ENCODE assay signal across 10 mouse cellular contexts in the genomic region with DNA sequence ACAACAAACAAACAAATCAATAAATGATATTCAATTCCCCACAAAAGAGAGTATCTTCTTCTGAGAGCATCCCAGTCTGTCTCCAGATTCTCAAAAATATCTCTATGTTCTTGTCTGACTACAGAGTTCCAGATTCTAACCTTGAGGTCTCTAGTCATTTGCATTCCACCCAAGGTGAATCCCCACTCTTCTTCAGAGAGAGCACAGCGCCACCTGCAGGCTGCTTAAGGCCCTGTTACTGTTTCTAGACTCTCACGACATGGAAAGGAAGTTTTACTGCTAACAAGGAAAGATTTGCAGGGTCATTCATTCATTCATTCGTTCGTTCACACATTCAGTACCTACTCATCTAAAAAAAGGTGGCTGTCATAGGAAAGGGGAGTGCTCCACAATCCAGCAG.
DNase-seq lines count a peak whose midpoint lies in the region; ATAC-seq and TF ChIP-seq lines count a peak whose summit lies in the region.
"Had no signal": no experiment of that assay in that cellular context is flagged by ENCODE, and none has a peak within 500 bp of the region (broad histone marks: within the 10 kb centered on the region; RNA-seq: fewer than 3 reads in every experiment).

No protein-coding gene starts in this region.

- no peak for ATAC-seq in midbrain, embryonic 14.5 days (ENCODE audit: low FRiP score, low TSS enrichment)

- intact Hi-C loops in gastrocnemius, adult 2 months (cut with DNase I): no loop called here
- intact Hi-C loops in gastrocnemius, postnatal 14 days (cut with DNase I; ENCODE audit: low total_unique reads): loop anchor here (10.0 kb wide), 1 partner anchor 608 kb away; no protein-coding TSS in a partner anchor

- H3K4me2 ChIP-seq in midbrain, embryonic 14.5 days (ENCODE audit: low read length): no peak overlapping the region
- H3K4me2 ChIP-seq: heart, embryonic 13.5 days; limb, embryonic 13.5 days had no signal

- 56% methylated on average over 4 of the region's 4 CpGs for WGBS in midbrain, embryonic 14.5 days

- no peaks in the 10 kb centered on the region for H3K4me1 ChIP-seq in midbrain, embryonic 14.5 days (ENCODE audit: control insufficient read depth, insufficient read depth, low read length)

- H3K9me3 ChIP-seq in midbrain, embryonic 14.5 days (ENCODE audit: control insufficient read depth, low read length): no peaks in the 10 kb centered on the region
- H3K9me3 ChIP-seq: heart, embryonic 13.5 days had no signal

- TF ChIP-seq CTCF in gastrocnemius, adult 2 months (IDR thresholded peaks at IDR 0.05): peak; percentile 67

- DNase-seq in gastrocnemius, adult 2 months: peak; percentile 38
- DNase-seq in gastrocnemius, postnatal 14 days: no peak
- DNase-seq in right cerebral cortex, postnatal 4 days: peak; percentile 62
- no peak for DNase-seq in right cerebral cortex, adult 2 months (ENCODE audit: low spot score in 2 of 2)
- DNase-seq in embryo, embryonic 10.5 days (ENCODE audit: low spot score): peak; percentile 47
- peak; percentile 57 for DNase-seq in thymus, postnatal 14 days
- no peak for DNase-seq in midbrain, embryonic 14.5 days
- no peak for DNase-seq in urinary bladder, postnatal 25 days (ENCODE audit: low spot score)

- H3K36me3 ChIP-seq in midbrain, embryonic 14.5 days (ENCODE audit: control insufficient read depth, insufficient read depth, low read length): no peaks in the 10 kb centered on the region
- H3K36me3 ChIP-seq: heart, embryonic 13.5 days; limb, embryonic 13.5 days had no signal

- no peak overlapping the region for H3K4me3 ChIP-seq in gastrocnemius, adult 2 months
- H3K4me3 ChIP-seq in midbrain, embryonic 14.5 days (replicated peaks; ENCODE audit: low read depth, low read length): no peak overlapping the region
- H3K4me3 ChIP-seq: heart, embryonic 13.5 days; limb, embryonic 13.5 days had no signal

- no peak overlapping the region for H3K9ac ChIP-seq in midbrain, embryonic 14.5 days (replicated peaks; ENCODE audit: low read length)
- H3K9ac ChIP-seq: heart, embryonic 13.5 days; limb, embryonic 13.5 days had no signal

- H3K27me3 ChIP-seq in midbrain, embryonic 14.5 days (ENCODE audit: control insufficient read depth, insufficient read depth, low read length): peaks cover 10% of the 10 kb centered on the region; the same call in 1 of the 2 replicates

- no peak overlapping the region for H3K27ac ChIP-seq in gastrocnemius, adult 2 months
- no peak overlapping the region for H3K27ac ChIP-seq in midbrain, embryonic 14.5 days (replicated peaks; ENCODE audit: low read depth, low read length)
- H3K27ac ChIP-seq: heart, embryonic 13.5 days; limb, embryonic 13.5 days had no signal

Comparison
In these comparisons a context has a peak if more than half of its experiments do, and no peak if none do; other contexts are left out.
1. DNase-seq: peak in gastrocnemius, adult 2 months (single experiment), right cerebral cortex, postnatal 4 days (single experiment), embryo, embryonic 10.5 days (single experiment) and thymus, postnatal 14 days (single experiment); none in gastrocnemius, postnatal 14 days (single experiment), right cerebral cortex, adult 2 months (0 of 2), midbrain, embryonic 14.5 days (single experiment) and urinary bladder, postnatal 25 days (single experiment).